Mouse (Mus musculus) limb, embryonic 11.5 days (tissue): ENCODE measurements at regions not wholly inside any gene's neighbourhood (a gene's known extent, or its start where the extent isn't known, plus 50 kb on each side); places are given as distances from the start of the nearest gene placed in this dataset.
A peak's percentile ranks its signal among the peaks of the same experiment; 100 is the strongest.

Source experiments
- ATAC-seq: fragments of 200-750 bp; cut with Nextera tagmentation; 2 replicates; pipeline ENCODE4 v1.8.0; 2017; ENCODE audit warnings: low read depth; ENCODE audit not compliant: insufficient number of reproducible peaks, low FRiP score, low TSS enrichment
- DNase-seq: peaks from one replicate; pipeline ENCODE4 v3.0.0-alpha.2; 2015; ENCODE audit warnings: low spot score
- H3K27ac ChIP-seq: fragments of 300-500 bp; sonication (generic); replicated peaks from 2 replicates; pipeline ENCODE4 v1.5.1; 2014; ENCODE audit warnings: low read depth, mild to moderate bottlenecking, low read length
- H3K27me3 ChIP-seq: fragments of 300-500 bp; sonication (generic); 2 replicates; pipeline ENCODE4 v1.6.1; 2014; ENCODE audit warnings: mild to moderate bottlenecking, low read length, mixed read lengths; ENCODE audit not compliant: control insufficient read depth, insufficient read depth
- H3K36me3 ChIP-seq: fragments of 300-500 bp; sonication (generic); 2 replicates; pipeline ENCODE4 v1.6.1; 2014; ENCODE audit warnings: mild to moderate bottlenecking, low read length, moderate library complexity, mixed read lengths; ENCODE audit not compliant: control insufficient read depth, insufficient read depth
- H3K4me1 ChIP-seq: fragments of 300-500 bp; sonication (generic); 2 replicates; pipeline ENCODE4 v1.6.1; 2014; ENCODE audit warnings: low read length, mixed read lengths; ENCODE audit not compliant: control insufficient read depth, insufficient read depth
- H3K4me2 ChIP-seq: fragments of 300-500 bp; sonication (generic); 2 replicates; pipeline ENCODE4 v1.6.1; 2014; ENCODE audit warnings: low read depth, mild to moderate bottlenecking, moderate library complexity; ENCODE audit not compliant: severe bottlenecking
- H3K4me3 ChIP-seq: fragments of 300-500 bp; sonication (generic); 2 replicates; pipeline ENCODE4 v1.5.1; 2014; ENCODE audit warnings: low read depth, low read length
- H3K9ac ChIP-seq: fragments of 300-500 bp; sonication (generic); 2 replicates; pipeline ENCODE4 v1.6.1; 2014; ENCODE audit warnings: mild to moderate bottlenecking, low read length
- H3K9me3 ChIP-seq: fragments of 300-500 bp; sonication (generic); 2 replicates; pipeline ENCODE4 v1.6.1; 2016; ENCODE audit warnings: low read length; ENCODE audit not compliant: control insufficient read depth
- WGBS: fragments of 180-500 bp; shearing (Covaris S2); extraction: QIAGEN DNeasy Blood & Tissue Kit; methylation state at CpG from one replicate; pipeline ENCODE4 v1.1.7; 2014; 5-methylcytosine and 5-hydroxymethylcytosine counted together

DNA sequence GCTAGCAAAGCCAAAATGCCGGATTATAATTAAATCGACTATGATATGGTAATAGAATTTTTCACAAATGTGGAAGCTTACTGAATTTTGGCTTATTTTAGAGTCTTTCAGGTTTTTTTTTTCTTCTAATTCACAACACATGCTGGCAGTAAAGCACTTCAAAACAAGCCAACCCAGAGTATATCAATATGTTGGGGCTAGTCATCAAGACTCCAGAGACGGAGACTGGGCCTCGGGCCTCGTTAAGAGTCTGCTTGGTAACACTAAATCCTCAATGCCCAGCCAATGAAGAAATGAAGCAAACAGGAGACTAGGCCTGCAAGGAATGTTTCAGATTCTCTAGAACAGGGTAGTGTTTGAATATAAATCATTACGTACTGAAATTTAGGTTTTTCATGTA lies 153.3 kb upstream of the Plekha5 start:
- H3K4me2 ChIP-seq, result no peak overlapping the region
- WGBS, result 48% methylated on average over 6 of the region's 6 CpGs
- DNase-seq (peak; percentile 38), ATAC-seq (peak; percentile 55; the same call in 1 of the 2 replicates)
- H3K27ac ChIP-seq, result no peak overlapping the region
- H3K4me3 ChIP-seq, result no peak overlapping the region
- no peaks in the 10 kb centered on the region for H3K4me1 ChIP-seq
- H3K9me3 ChIP-seq, result no peaks in the 10 kb centered on the region
- H3K36me3 ChIP-seq, result no peaks in the 10 kb centered on the region
- no peaks in the 10 kb centered on the region for H3K27me3 ChIP-seq
- no peak overlapping the region for H3K9ac ChIP-seq

DNA sequence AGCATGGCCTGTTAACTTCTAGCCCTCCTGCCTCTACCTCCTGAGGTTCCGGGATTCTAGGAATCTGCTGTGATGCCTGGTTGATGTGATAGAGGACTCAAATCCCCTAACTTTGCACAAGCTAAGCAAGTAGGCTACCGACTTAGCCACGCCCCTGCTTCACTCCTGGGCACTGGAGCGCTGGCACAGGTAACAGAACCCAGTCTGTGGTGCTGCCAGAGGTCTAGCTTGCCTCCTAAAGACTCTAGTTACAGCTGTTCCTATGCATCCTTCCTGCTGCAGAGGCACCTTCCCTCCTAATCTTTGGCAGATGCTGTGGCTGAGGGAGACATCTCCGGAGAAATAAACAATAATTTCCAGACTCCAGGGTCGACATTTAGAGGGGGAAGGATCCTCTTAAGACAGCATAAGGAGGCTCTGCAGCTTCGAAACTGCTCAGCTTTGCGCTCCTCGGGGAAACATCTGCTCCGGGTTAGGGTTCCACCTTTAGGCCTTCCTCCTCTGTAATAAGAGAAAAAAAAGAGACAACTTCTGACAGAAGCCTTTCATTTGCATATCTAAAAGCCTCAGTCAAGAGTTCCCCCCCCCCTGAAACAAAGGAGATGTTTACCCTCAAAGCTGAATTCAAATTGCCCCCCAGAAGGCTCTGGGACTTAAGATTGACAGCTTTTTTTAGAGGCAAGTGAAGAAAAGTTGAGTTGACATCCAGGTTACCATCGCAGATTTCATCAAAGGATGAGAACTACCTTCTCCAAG lies 155.4 kb upstream of the Plekha5 start:
- Histone ChIP-seq H3K27ac (no peak overlapping the region), H3K4me2 (no peak overlapping the region), H3K9ac (0 out of 2 replicates have a peak overlapping the region, but pooled peaks have one; percentile 7), H3K4me3 (no peak overlapping the region), H3K4me1 (no peaks in the 10 kb centered on the region), H3K9me3 (no peaks in the 10 kb centered on the region), H3K36me3 (no peaks in the 10 kb centered on the region), H3K27me3 (no peaks in the 10 kb centered on the region)
- ATAC-seq (no peak), DNase-seq (no peak)
- WGBS, result 26% methylated on average over 11 of the region's 11 CpGs

DNA sequence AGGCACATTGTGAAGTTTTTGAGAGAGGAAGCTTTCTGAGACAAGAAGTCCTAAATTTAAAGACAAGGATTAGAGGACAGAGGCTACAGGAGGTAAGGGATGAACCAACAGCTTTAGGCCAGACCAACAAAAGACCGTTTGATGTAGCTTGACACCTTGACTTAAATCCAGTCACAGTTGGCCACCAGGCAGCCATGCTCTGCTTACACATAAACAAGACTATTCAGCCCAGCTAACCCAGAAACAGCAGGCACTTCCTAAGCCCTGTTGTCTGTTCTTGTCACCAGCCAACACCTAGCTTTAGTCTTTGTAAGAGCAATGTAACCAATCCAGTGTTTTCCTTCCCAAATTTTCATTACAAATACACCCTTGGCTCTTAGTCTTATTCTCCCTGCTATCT lies 159.9 kb upstream of the Plekha5 start:
- ATAC-seq (no peak), DNase-seq (no peak)
- Histone ChIP-seq H3K27ac (no peak overlapping the region), H3K9me3 (no peaks in the 10 kb centered on the region), H3K27me3 (no peaks in the 10 kb centered on the region), H3K9ac (no peak overlapping the region), H3K4me3 (no peak overlapping the region), H3K36me3 (no peaks in the 10 kb centered on the region), H3K4me1 (no peaks in the 10 kb centered on the region), H3K4me2 (no peak overlapping the region)
- WGBS, result 31% methylated on average over 1 of the region's 1 CpGs

DNA sequence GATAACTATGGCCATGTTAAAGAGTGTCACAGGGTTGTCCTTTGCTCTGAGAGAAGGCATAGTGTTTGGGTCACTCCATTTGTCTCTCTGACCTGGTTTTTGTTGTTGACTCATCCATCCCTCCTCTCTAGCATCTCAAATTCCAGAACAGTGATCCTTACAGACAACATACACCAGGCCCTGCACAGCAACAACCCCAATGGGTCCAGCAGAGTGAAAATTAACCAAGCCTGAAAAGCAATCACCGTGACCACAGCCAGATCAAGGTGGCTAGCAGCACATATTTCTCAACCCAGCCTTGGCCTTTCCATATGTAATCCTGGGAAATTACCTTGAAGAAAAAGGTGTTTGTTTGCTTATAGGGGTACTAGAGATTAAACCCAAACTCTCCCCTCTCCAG lies 162.0 kb upstream of the Plekha5 start:
- no peak for DNase-seq
- WGBS, result 90% methylated on average over 1 of the region's 1 CpGs
- no peak for ATAC-seq
- Histone ChIP-seq H3K9ac (no peak overlapping the region), H3K9me3 (no peaks in the 10 kb centered on the region), H3K4me3 (no peak overlapping the region), H3K36me3 (no peaks in the 10 kb centered on the region), H3K27me3 (no peaks in the 10 kb centered on the region), H3K27ac (no peak overlapping the region), H3K4me2 (no peak overlapping the region), H3K4me1 (no peaks in the 10 kb centered on the region)

DNA sequence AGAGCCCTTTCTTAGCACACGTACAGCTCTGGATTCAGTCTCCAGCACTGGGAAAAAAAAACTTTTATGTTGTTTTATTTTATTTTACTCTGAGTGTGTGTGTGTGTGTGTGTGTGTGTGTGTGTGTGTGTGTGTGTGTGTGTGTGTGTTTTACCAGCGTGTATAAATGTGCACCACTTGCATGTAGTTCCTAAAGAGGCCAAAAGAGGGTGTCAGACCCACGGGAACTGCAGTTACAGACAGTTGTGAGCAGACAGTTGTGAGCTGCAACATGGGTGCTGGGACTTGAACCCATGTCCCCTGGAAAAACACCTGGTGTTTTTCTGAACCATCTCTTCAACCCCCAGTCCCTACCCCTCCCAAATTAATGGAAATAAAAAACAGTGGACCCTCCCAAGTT lies 165.1 kb upstream of the Plekha5 start:
- H3K9me3 ChIP-seq, result no peaks in the 10 kb centered on the region
- no peaks in the 10 kb centered on the region for H3K36me3 ChIP-seq
- no peaks in the 10 kb centered on the region for H3K4me1 ChIP-seq
- WGBS, result 93% methylated on average over 3 of the region's 3 CpGs
- H3K4me3 ChIP-seq, result no peak overlapping the region
- DNase-seq (no peak), ATAC-seq (no peak)
- H3K27ac ChIP-seq, result no peak overlapping the region
- no peaks in the 10 kb centered on the region for H3K27me3 ChIP-seq
- H3K9ac ChIP-seq, result no peak overlapping the region
- no peak overlapping the region for H3K4me2 ChIP-seq

DNA sequence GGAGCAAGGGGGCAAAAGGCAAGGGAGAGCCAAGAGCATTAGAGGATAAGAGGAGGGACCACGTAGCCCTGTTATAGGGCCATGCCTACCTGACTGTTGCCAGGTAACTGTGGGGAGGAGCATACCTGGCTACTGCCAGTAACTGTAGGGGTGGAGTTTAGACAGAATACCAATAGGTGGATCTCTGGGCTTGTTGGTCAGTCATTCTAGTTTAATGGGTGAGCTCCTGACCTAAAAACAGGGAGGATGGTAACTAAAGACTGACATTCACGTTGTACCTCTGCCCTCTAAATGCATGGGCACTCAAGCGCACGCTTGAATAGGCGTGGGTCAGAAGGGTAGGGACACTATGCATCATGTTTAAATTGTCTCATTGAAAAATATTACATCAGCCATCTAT lies 165.8 kb upstream of the Plekha5 start:
- H3K27ac ChIP-seq, result no peak overlapping the region
- no peaks in the 10 kb centered on the region for H3K4me1 ChIP-seq
- H3K36me3 ChIP-seq, result no peaks in the 10 kb centered on the region
- WGBS, result 90% methylated on average over 5 of the region's 5 CpGs
- no peak for DNase-seq
- no peak overlapping the region for H3K4me2 ChIP-seq
- ATAC-seq, result no peak
- no peak overlapping the region for H3K9ac ChIP-seq
- no peak overlapping the region for H3K4me3 ChIP-seq
- H3K27me3 ChIP-seq, result no peaks in the 10 kb centered on the region
- no peaks in the 10 kb centered on the region for H3K9me3 ChIP-seq

DNA sequence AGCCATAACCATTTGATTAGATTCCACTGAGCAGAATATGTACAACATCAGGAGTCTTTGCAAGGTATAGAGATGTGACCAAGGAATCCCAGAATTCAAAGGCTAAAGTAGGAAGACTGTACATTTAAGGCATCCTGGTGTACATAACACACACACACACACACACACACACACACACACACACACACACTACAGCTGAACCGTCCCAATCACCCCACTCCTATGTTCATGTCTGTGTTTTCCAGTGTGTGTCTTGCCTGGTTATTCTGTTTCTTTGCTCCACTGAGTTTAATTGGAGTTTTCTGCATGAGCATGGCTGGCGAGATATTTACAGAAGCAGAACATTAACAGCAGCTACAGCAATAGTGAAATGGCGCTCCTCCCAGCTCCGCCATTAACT lies 172.3 kb upstream of the Plekha5 start:
- H3K4me1 ChIP-seq, result no peaks in the 10 kb centered on the region
- no peaks in the 10 kb centered on the region for H3K9me3 ChIP-seq
- ATAC-seq (no peak), DNase-seq (no peak)
- H3K27ac ChIP-seq, result no peak overlapping the region
- H3K4me2 ChIP-seq, result no peak overlapping the region
- no peaks in the 10 kb centered on the region for H3K27me3 ChIP-seq
- WGBS, result 87% methylated on average over 4 of the region's 4 CpGs
- H3K9ac ChIP-seq, result no peak overlapping the region
- H3K36me3 ChIP-seq, result no peaks in the 10 kb centered on the region
- no peak overlapping the region for H3K4me3 ChIP-seq

DNA sequence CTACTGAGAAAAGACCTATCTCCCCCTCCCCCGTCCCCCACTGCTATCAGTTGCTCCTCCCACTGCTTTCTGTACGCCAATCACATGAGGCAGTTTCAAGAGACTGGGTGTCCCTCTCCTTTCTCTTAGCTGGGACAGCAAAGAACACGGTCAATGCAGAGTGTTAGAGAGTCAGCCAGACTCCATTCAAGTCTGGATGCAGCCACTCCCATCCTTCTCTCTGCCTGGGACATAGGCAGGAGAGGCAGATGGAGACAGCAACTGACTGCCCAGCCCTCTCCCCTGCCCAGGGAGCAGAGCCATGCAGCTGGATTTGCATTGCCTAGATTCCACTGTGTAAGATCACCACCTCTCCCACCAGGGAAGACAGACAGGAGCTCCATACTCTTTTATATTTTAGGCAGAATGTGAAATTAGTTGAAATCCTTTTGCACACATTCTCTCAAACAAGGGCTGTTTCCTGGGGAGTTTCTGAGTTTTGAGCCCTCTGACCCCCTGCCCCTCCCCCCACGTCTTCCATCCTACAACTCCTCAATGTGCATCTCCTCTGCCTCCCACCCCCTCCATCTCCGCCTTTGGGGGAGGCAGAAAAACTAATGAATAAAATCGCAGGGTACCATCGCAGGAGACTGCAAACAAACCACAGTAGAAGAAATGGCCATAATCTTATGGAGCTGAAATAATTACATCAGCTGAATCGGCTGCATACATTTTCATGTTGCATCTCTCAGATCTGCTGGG lies 180.3 kb upstream of the Plekha5 start:
- no peak for DNase-seq
- H3K9me3 ChIP-seq, result no peaks in the 10 kb centered on the region
- no peak overlapping the region for H3K4me2 ChIP-seq
- no peak overlapping the region for H3K9ac ChIP-seq
- no peak overlapping the region for H3K4me3 ChIP-seq
- H3K4me1 ChIP-seq, result no peaks in the 10 kb centered on the region
- ATAC-seq, result 0 out of 2 replicates have a peak, but pooled peaks have one; percentile 54
- no peaks in the 10 kb centered on the region for H3K36me3 ChIP-seq
- H3K27ac ChIP-seq, result no peak overlapping the region
- no peaks in the 10 kb centered on the region for H3K27me3 ChIP-seq
- 50% methylated on average over 8 of the region's 8 CpGs for WGBS
